Mouse (Mus musculus) thymus, adult 18-20 months (tissue): ENCODE results near the gene Caskin2.
"Not testable (repeated sequence)": the region's sequence is repeated elsewhere in the genome, so short reads cannot be mapped to it uniquely, and the experiment has no call there.

Experiments used
- DNase-seq, 2 experiments: peaks; one replicate each; pipeline ENCODE4 v3.0.0; 2022; ENCODE audit warnings: mixed read lengths in 2 of 2

Caskin2 gene

DNA sequence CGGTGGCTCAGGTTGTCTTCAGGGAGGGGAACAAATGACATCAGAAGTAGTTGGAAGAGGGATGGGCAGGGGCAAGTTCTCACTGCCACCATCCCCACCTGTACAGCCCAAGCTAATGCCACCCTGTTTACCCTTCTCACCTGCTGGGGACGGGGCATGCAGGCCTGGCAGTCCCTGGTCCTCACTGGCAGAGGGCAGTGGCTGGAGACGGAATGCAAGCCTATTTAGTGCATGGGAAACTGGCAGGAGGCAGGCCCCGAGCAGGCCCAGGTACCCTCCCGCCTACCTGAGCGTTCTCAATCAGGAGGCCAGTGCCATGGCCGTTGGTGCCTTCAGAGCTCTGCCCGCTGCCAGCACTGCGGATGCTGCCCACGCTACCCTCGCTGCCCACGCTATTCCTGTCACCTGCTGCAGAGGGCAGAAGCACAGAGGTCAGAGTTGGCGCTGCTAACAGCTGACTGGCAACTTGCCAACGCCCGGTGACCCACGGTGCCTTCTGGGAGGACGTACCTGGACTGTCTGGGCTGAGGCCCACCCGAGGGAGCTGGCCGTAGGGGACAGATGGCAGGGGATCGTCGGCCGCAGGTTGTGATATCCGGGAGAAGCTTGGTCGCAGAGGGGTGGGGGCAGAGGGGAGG lies 10.2 kb downstream of the Caskin2 start:
- DNase-seq, result no peak

DNA sequence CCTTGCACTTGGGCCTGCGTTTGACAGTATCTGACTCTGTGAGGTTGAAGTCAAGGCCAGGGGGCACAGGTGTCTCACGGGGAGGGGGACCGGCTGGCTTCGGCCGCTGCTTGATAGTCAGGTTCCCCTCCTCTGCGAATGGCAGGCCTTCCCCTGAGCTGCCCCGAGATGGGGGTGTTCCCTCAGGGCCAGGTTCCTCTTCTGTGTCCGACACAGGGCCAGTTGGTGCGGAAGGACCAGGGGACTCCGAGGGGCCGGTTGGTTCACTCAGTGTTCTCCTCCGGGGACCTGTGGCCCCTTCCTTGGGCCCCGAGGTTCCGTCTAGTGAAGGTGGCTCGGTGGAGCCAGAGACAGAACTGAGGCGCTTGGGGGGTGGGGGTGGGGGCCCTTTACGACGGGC lies 12.5 kb downstream of the Caskin2 start:
- no peak for DNase-seq

DNA sequence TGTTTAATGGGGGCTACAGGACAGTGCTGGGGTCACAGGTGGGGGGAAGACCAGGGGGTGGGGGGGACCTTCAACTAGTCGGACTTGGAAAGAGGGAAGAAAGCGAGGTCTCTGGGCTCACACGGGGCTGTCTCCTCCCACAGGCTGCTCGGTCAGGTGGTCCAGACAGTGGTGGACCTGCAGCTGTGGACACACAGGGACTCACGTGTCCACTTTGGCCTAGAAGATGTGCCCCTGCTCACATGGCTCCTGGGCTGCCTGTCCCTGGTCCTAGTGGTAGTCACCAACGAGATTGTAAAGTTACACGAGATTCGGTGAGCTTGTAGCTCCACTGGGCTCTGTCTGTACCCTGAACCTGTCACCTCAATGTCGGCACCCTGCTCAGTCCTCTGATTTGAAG lies 15.8 kb downstream of the Caskin2 start:
- no peak for DNase-seq

DNA sequence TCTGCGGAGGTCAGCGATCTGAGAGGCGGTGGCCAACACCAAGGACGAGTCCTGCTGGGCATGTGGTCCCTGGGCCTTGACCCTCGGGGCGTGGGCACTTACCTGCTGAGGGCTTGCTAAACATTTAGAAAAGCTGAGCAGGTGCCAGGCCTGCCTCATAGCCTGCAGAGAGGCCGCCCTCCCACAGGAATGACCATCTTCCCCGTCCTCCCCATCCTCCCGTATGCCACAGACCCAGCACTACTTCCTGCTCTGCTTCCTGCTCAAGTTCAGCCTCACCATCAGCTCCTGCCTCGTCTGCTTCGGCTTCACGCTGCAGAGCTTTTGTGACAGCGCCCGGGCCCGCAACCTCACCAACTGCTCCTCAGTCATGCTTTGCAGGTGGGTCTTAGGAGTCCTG lies 16.5 kb downstream of the Caskin2 start:
- DNase-seq, result no peak

DNA sequence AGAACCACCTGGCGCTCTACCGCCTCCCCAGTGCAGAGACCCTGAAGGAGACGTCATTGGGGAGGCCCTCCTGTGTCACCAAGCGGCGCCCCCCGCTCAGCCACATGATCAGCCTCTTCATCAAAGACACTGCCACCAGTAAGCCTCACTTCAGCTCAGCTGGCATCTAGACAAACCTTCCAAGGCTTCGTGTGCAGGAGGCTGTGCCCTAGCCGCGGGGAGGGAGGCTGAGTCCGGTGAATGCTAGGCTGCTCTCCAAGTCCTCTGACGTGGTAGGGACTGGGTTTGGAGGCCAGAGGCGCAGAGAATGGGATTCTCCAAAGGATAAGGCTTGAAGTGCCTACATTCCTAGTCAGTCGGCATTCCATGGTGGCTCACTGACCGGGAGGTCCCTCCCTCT lies 21.1 kb downstream of the Caskin2 start:
- no peak for DNase-seq

DNA sequence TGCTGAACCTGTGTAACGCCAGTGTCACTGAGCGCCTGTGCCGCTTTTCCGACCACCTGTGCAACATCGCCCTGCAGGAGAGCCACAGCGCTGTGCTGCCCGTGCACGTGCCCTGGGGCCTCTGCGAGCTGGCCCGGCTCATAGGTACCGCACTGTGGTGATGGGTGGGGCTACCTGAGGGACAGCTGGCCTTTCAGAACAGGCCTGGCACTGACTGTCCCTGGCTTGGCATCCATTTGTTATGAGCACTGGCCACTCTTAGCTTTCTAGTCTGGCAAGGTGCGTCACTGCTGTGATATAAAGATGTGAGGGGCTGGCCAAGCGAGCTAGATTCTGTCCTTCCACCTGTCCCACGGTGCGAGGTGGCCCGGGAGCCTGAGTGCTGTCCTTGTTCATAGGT lies 21.5 kb downstream of the Caskin2 start:
- DNase-seq, result no peak

DNA sequence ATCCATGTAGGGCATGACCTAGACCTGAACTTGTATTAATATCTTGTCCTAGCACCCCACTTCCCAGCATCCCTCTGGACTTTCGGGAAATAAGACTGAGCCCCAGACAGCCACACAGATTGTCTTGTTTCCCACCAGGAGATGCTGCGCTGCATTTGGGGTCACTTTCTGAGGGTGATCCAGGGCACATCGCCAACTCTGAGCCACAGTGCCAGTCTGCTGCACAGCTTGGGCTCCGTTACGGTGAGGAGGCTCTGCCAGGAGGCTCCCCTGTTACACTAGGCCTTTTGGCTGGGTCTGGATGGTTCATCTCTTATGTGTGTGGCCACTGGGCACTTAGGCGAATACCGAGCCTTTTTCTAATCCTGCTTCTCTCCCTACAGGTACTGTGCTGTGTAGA lies 23.7 kb downstream of the Caskin2 start:
- DNase-seq, result no peak

DNA sequence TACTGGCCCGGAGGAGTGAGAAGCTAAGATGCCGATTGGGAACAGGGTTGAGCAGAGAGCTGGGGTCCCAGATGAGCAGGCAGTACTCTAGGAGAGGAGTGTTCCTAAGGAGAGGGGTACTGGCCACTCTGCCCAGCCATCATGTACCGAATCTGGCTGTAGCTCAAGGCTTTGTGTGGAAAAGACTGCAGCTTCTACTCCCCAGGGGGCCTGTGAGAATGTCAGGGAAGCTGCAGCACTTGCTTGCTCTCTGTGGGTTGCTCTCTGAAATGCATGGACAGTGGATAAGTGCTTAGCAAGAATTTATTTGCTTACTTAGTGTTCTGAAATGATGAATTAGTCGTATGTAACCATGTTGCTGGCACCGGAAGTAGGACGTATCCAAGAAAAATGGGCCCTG lies 27.0 kb downstream of the Caskin2 start:
- no peak for DNase-seq

DNA sequence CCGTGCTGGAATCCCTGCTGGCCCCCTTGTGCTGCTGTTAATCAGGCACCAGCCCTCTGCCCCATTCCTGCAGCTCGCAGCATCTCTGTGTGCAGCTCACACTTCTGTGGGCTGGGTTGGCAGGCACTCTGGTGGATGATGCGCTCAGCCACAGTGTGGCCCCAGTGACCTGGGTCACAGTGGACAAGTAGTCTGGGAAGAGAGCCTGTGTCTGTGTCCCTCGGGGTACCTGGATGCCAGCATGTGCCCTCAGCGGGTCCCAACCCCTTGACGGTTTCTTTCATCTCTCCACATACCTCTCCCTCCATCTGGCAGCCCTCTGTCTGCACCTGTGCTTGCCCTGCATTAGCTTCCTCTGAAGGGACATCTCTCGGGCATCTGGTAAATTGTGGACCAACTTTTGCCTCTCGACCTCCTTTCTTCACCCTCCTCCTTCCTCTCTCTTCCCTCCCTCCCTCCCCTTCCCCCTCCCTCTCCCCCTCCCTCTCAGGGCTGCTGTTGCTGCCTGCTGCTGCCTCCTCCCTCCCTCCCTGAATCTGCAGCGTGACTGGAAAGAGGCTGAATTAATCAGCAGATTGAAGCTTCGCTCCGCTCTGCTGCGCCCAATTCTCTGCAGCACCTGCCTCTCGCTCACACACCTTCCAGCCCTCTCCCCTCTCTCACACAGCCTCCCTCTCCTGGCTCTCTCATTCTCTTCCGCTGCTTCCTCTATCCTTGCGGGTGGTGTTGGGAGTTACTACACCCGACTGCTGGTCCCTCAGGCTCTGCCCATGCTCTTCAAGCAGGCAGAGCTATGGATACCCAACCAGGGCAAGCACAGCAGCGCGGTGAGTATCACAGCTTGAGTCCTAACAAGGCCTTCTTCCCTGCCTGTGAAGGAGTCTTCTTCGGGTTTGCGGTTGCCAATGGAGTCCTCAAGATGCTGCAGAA lies 33.0 kb downstream of the Caskin2 start:
- DNase-seq, result no peak

DNA sequence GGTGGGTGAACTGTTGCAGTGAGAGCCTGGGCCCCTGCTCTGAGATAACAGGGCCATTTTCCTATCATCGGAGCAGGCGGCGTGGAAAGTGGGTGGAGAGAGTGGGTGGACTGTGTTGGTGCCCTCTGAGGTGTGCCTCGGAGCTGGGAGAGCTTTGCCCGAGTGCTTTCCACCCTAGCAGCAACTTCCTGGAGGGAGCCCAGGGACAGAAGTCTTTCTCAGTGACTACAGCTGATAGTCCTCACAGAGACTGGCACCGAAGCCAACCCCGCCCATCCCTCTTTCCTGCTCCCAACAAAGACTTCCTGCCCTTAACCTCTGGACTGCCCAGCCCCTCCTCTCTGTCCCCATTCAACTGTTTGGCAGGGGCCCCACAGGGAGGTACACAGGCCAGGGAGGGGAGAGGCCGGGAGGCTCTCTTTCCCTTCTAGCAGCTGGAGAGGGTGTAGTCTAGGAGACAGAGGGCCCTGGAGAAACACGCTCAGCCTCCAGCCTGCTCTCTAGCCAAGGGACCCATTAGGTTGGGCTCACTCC lies 34.3 kb downstream of the Caskin2 start:
- DNase-seq, result peak; percentile 29 to 43

DNA sequence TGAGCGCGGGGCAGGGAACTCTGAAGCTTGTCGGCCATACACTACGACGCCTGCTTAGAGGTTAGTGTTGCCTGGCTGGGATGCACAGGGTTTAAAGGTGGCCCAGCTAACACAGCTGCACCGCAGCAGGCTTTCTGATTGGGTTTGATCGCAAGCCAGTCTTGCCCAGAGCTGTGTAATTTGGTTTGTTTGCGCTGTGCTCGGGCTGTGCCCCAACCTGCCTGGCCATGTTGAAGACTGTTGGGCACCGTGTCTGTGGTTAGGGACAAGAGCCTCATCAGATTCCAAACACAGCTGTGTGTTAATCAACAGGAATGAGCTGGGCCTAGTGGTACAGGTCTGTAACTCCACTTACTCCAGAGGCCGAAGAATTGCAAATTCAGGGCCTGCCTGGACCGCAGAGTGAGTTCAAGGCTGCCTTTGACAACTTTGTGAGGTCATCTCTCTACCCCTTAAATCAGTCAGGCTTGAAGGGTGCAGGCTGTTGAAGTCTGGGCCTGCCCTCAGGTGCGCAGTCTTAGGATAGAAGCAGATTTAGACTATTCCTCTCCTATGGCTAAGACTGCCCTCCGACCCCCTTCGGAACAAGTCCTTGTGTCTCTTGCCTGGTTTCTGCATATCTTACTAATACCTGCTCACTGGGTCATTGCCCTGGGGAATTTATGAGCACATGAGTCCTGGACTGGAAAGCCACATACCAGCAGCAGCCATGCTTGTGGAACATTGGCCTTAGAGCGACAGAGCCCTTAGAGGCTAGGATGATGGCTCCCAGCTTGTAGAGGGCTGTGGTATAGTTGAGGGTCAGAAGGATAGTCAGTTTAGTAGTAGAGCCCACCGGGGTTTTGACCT lies 35.7 kb downstream of the Caskin2 start:
- no peak for DNase-seq

DNA sequence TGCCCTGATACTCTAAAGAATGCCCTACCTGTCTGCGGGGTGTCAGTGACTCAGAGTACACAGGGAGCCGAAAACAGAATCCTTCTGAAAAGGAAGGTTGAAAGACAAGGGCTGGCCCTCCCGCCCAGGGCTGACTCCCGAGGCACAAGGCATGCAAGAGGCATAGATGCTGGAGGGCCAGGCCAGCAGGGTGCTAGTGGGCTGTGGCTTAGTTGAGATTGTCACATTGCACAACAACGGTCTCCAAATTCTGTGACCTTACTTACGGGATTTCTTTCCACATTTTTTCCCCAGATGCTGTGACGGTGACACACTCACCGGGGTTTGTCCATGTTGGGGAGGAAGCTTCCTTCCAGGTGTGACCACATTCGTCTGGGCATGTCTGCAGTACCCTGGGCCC lies 36.5 kb downstream of the Caskin2 start:
- DNase-seq, result no peak

DNA sequence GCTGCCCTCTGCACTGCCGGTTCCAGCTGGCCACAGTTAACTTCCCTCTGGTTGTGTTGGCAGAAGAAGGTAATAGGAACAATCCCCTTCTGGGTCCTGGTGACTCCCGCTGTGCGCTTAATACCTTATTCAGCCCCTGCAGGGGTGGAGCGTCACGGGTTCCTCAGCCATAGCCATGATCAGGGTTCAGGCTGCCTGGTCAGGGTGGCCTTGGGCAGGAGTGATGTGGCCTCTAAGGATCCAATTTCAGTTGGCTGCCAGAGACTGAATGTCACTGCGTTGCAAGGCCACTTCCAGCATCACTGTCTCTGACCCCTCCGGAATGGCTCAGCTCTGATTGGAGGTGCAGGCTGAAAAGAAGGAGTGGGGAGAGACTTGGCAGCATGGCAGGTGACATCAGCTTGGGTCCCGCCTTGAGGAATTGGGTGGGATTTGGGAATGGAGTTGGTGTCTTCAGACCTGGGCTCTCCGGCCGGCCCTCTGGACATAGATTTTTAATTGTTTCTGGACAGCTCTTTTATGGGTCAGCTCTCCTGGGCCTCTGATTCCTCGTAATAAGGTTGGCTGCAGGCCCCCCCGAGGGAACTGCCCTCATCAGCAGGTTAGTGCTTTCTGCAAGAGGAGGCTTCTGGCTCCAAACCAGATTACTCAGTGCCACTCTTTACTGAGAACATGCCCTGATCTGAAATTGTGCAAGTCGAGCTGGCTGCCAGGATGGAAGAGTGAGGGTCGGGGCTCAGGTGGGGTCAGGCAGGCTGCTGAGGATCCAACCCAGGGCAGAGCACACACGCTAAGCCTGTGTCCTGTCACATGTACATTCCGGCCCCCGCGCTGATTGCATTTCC lies 37.4 kb downstream of the Caskin2 start:
- no peak for DNase-seq

DNA sequence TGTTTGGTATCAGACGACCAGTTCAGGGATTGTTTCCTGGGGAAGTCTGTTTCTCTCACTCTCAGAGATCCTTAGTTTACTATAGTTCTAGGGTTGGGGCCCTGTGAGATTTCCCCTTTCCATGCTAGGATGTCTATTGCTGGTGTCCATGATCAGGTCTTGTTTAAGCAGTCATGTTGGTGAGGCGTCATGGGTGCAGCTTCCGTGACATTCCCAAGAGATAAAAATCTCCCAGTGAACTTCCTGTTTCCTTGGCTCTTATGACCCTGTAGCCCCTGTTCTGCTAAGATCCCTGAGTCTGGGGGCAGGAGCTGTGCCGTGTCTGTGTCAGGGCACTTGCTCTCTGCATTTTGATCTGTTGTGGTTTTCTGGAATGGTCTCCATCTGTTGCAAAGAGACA lies 38.8 kb downstream of the Caskin2 start:
- DNase-seq, result no peak

DNA sequence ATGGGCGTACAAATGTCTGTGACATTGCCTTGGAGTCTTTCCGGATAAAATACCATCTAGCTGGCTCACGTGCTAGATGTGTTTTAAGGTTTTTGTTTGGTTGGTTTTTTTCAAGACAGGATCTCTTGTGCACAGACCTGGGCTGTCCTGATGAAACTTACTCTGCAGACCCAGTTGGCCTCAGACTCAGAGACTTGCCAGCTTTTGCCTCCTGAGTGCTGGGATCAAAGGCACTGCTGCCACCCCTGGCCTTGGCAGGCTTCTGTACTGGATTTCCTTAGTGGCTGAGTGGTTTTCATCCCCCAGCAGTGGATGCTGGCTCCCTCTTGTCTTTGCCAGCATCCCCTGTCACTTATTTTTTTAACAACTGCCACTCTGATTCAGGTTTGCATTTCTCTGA lies 44.5 kb downstream of the Caskin2 start:
- no peak for DNase-seq

DNA sequence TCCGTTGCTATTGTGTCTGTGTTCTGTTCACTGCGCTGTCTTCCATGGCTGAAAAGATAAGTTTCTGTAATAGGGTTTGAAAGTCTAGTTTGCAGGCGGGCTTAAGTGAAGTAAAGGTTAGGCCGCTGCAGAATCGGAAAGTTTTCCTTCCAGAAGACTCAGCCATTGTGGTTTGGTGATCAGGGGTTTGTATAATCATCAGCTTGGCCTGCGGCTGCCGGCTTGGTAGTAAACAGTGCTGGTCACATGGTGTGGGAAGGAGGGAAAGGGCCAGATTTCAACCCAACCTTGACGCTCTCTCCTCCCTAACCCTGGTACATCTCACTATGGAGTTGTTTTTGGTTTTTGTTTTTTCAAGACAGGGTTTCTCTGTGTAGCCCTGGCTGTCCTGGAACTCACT lies 46.5 kb downstream of the Caskin2 start:
- no peak for DNase-seq

DNA sequence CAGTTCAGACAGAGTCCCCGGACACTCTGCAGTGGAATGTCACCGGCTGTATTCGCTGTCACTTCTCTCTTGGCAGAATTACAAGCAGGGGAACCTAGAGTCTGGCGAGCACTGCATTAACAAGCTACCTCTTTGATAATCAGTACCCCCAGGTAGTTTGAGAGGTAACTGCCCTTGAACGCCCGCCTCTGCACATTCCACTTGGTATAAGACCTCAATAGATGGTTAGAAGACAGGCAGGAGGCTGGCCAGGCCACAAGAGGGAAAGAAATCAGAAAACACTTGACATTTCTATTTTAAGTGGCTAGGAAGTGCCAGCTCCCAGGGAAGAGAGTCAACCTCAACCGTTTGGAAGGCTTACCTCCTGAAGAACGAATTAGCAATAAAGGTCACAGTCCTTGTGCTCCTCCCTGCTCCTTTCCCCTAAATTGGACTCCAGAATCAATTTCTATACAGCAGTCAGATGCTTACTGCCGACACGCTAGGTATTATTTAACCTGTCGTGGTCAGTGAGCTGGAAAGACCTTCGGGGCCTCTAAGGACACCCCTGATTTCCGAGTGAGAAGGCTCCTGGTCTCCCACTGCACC lies 47.0 kb downstream of the Caskin2 start:
- no peak for DNase-seq

DNA sequence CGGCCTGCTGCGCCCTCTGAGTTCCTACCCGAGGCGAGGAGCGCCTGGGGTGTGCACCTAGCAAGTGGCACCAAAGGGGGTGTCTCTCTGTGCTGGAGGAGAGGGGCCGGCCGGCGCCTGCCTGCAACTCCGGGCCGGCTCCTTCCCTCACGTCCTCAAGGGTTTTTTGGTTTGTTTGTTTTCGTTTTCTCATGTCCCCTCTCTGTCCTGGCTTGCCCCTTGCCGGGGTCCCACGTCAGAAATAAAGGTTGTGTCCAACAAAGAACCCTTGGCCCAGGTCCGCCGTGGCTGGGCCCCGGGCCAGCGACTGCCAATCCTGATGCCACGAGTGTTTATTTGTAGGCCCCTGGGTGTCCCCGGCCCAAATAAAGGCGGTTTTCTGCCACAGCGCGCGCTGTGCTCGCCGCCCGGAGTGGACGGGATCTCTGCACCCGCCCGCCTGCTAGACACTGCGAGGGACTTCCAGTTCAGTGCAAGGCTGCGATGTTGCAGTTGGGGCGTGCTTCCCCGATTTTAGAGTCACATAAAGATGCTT lies 47.8 kb downstream of the Caskin2 start:
- no peak for DNase-seq

DNA sequence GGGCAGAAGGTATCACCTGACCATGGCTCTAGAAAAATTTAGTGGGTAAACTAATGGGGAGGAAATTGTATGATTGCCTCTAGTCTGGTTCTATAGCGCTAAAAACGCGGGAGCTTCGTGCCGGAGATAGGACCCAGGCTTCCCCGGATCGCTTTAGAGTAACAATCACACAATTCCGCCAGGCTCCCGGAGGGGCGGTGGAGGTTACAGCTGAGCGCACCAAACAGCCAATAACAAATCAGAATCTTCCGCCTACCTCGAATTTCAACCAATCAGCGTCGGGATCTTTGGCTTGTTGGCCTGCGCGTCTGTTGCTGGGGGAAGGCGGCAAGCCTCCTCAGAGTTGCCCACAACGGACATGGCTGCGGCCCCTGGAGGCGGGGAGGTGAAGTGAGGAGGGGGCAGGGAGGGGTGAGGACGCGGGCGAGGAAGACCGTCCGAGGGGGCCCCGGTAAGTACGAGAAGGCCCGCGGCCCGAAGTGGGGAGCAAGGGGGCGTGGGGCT lies 48.3 kb downstream of the Caskin2 start, which contains the start of gene Tmem94:
Gene Tmem94 (plus strand): TSS at position 331 of the 504 bp plus-strand sequence.
- DNase-seq, result peak; percentile 91 to 96

DNA sequence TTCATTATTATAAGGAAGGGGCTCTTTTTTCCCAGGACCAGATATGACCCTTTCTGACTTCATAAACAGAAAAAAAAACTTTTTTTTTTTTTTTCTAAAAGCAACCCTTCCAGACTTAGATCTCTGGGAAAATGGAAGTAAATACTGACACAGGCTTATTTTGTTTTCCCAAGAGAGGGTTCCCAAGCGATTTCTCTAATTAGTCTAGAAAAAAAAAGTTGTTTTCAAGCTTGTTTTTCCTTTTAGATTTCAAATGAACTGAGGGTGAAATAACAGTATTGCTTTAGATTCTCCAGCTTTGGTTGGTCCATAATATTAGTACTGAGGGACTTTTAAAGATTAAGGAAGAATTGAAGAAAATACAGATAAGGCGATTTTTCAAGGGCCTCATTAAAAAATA lies 48.7 kb downstream of the Caskin2 start:
- no peak for DNase-seq

DNA sequence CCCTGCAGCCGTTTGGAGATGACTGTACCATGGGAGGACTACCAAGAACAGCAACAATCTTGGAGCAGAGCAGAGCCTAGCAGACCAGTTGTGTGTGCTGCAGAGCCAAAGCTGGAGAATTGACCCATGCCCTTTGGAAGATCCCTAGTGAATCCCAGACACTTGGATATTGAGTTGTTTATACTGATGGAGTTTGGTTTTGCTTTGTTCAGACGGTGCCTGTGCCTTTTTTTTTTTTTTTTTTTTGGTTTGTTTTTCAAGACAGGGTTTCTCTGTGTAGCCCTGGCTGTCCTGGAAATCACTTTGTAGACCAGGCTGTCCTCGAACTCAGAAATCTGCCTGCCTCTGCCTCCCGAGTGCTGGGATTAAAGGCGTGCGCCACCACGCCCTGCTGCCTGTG lies 51.3 kb downstream of the Caskin2 start:
- not testable (repeated sequence) for DNase-seq
